ENCODE assay signal across 10 mouse cellular contexts in the genomic region with DNA sequence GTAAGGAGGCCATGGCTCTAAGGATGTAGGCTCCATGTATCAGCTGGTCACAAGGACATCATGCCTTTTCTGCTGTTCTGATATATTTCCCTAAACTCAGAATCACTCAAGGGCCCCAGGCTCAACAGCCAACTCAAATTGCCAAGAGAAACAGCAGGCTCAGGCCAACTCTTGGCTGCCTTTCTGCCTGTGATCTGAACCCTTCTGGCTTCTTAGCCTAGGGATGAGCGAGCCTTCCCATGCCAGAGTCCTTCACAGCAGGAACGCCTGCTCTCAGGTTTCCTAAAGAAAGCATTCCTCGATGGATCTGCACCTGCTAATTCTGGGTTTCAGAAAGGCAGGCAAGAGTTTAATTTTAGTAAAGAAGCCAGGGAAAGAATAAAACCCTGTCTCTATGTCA. TPM values are rescaled to one million over a fixed set of nuclear protein-coding genes. Genes with fewer than 3 reads are reported as not detected.
DNase-seq lines count a peak whose midpoint lies in the region; TF ChIP-seq lines count a peak whose summit lies in the region.
"Had no signal": no experiment of that assay in that cellular context is flagged by ENCODE, and none has a peak within 500 bp of the region (broad histone marks: within the 10 kb centered on the region; RNA-seq: fewer than 3 reads in every experiment).

No protein-coding gene starts in this region.

- TF ChIP-seq POLR2A in lung, adult 2 months (IDR thresholded peaks at IDR 0.05; ENCODE audit: borderline replicate concordance, extremely low read depth, low read depth, low read length), result no peak

- H3K4me3 ChIP-seq in lung, adult 2 months (replicated peaks; ENCODE audit: extremely low read depth, low read depth, low read length), result no peak overlapping the region
- H3K4me3 ChIP-seq: midbrain, embryonic 12.5 days had no signal

- WGBS in lung, adult 2 months, result 56% methylated on average over 3 of the region's 3 CpGs

- no peak for TF ChIP-seq CTCF in lung, adult 2 months (IDR thresholded peaks at IDR 0.05; ENCODE audit: insufficient read depth, low read length)

- peak; percentile 21 for DNase-seq in adrenal gland, postnatal 14 days
- no peak for DNase-seq in adrenal gland, adult 18-20 months (ENCODE audit: low spot score in 2 of 2)
- DNase-seq in lung, postnatal 36 days, result peak; percentile 22
- DNase-seq in lung, adult 2 months, result no peak
- peak; percentile 73 for DNase-seq in gastrocnemius, postnatal 14 days
- DNase-seq in layer of hippocampus, postnatal 14 days (ENCODE audit: low spot score in 2 of 2), result no peak
- DNase-seq in frontal cortex, postnatal 10 days (ENCODE audit: low spot score in 2 of 2), result no peak
- DNase-seq in left cerebral cortex, postnatal 14 days (ENCODE audit: low spot score in 2 of 2), result no peak
- DNase-seq: thymus, postnatal 4 days had no signal

- H3K4me1 ChIP-seq in lung, adult 2 months (ENCODE audit: control insufficient read depth, insufficient read depth, low read length), result peaks cover 8% of the 10 kb centered on the region

- intact Hi-C loops in gastrocnemius, postnatal 14 days (cut with DNase I; ENCODE audit: low total_unique reads), result no loop called here
- intact Hi-C loops in left cerebral cortex, postnatal 14 days (cut with DNase I), result no loop called here

RNA-seq across cellular contexts. Expression of a gene that starts 43.4 kb away (rescaled TPM):
- 12.0 and 17.0 TPM in 2 replicates for total RNA-seq in adrenal gland, postnatal 14 days (2021)
- 10 to 100 TPM; 17.3 to 74.9 TPM for total RNA-seq in adrenal gland, adult 18-20 months (2021)
- 7.9 and 10.4 TPM in 2 replicates for polyA plus RNA-seq in lung, adult 2 months (2012; rRNA removed)
- total RNA-seq in gastrocnemius, postnatal 14 days (2021), result 1 to 10 TPM; 4.9 to 6.8 TPM
- total RNA-seq in layer of hippocampus, postnatal 14 days (2021), result 10 to 100 TPM; 16.3 to 18.5 TPM
- total RNA-seq in left cerebral cortex, postnatal 14 days (2021), result 10 to 100 TPM; 13.4 to 13.7 TPM

Comparison
In these comparisons a context has a peak if more than half of its experiments do, and no peak if none do; other contexts are left out.
1. DNase-seq: peak in adrenal gland, postnatal 14 days (single experiment), lung, postnatal 36 days (single experiment) and gastrocnemius, postnatal 14 days (single experiment); none in adrenal gland, adult 18-20 months (0 of 2), lung, adult 2 months (single experiment), layer of hippocampus, postnatal 14 days (0 of 2), frontal cortex, postnatal 10 days (0 of 2) and left cerebral cortex, postnatal 14 days (0 of 2).